Mouse (Mus musculus) bone marrow macrophage, adult 2 months (primary cell): ENCODE data around the gene Top2a.

Source experiments
- CTCF ChIP-seq: IDR thresholded peaks from 2 replicates; pipeline ENCODE4 v1.5.1; 2012; ENCODE audit warnings: low read depth, mild to moderate bottlenecking, low read length, moderate library complexity
- POLR2A ChIP-seq: IDR thresholded peaks from 2 replicates; pipeline ENCODE4 v1.6.1; 2012; ENCODE audit warnings: mild to moderate bottlenecking, low read depth, low read length, borderline replicate concordance

DNA sequence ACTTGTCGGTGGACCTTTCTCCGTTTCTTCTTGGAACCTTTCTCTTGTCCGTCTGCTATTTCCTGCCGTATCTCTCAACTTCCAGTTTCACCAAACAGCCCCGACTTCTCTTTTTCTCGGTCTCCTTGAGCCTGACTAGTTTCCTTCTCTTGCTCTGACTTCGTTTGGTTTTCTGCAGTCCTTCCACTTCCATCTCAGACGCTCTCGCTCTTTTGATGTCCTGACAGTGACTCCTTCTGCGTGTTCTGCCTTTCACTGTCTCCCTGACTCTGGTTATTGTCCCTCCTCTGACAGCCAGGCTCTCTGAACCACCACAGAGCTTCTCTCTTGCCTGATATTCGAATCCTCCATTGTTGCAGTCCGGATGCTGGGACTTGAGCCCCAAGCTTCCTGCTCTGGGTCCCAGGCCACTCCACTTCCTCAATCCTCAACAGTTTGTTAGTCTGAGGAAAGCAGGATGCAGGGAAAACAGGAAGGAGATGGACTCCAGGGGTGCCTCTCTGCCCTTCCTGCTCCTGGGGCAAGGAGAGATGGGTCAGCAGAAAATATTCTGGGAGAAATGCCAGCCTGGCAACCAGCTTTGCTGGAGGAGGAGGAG, 18.9 kb upstream of the Top2a start:
- TF ChIP-seq POLR2A (no peak), CTCF (no peak)
